In genomic region chr9:58627197-58627596, GRCm38 (mm10) we compare ENCODE assay signal across 23 mouse cellular contexts. TPM values are rescaled to one million over a fixed set of nuclear protein-coding genes. Genes with fewer than 3 reads are reported as not detected.
DNase-seq lines count a peak whose midpoint lies in the region; ATAC-seq and TF ChIP-seq lines count a peak whose summit lies in the region.
"Had no signal": no experiment of that assay in that cellular context is flagged by ENCODE, and none has a peak within 500 bp of the region (broad histone marks: within the 10 kb centered on the region; RNA-seq: fewer than 3 reads in every experiment).

No protein-coding gene starts in this region.

- H3K9ac ChIP-seq in liver, postnatal 0 days (replicated peaks): no peak overlapping the region
- no peak overlapping the region for H3K9ac ChIP-seq in forebrain, embryonic 11.5 days (ENCODE audit: low read length)
- H3K9ac ChIP-seq: heart, embryonic 13.5 days; hindbrain, embryonic 14.5 days; intestine, embryonic 15.5 days; kidney, embryonic 15.5 days; liver, embryonic 13.5 days; neural tube, embryonic 12.5 days had no signal

- no peak overlapping the region for H3K4me2 ChIP-seq in liver, postnatal 0 days (ENCODE audit: low read depth, low read length)
- no peak overlapping the region for H3K4me2 ChIP-seq in forebrain, embryonic 11.5 days (ENCODE audit: low read depth, low read length, severe bottlenecking)
- H3K4me2 ChIP-seq: heart, embryonic 13.5 days; hindbrain, embryonic 14.5 days; intestine, embryonic 15.5 days; kidney, embryonic 15.5 days; liver, embryonic 13.5 days; midbrain, embryonic 11.5 days; neural tube, embryonic 12.5 days had no signal

- WGBS in liver, postnatal 0 days (ENCODE audit: insufficient replicate concordance): 35% methylated on average over 2 of the region's 2 CpGs
- WGBS in forebrain, embryonic 11.5 days: 82% methylated on average over 2 of the region's 2 CpGs

- H3K27ac ChIP-seq in liver, postnatal 0 days (ENCODE audit: low read depth): no peak overlapping the region
- no peak overlapping the region for H3K27ac ChIP-seq in forebrain, embryonic 11.5 days (ENCODE audit: low read depth, low read length)
- H3K27ac ChIP-seq: forebrain, embryonic 10.5 days; heart, embryonic 13.5 days; hindbrain, embryonic 14.5 days; intestine, embryonic 15.5 days; kidney, embryonic 15.5 days; liver, embryonic 13.5 days; neural tube, embryonic 12.5 days had no signal

- TF ChIP-seq CTCF in liver, postnatal 0 days (IDR thresholded peaks at IDR 0.05; ENCODE audit: low read depth): no peak

- H3K4me1 ChIP-seq in liver, postnatal 0 days (ENCODE audit: insufficient read depth): peaks cover 3% of the 10 kb centered on the region
- no peaks in the 10 kb centered on the region for H3K4me1 ChIP-seq in forebrain, embryonic 11.5 days (replicated peaks; ENCODE audit: control insufficient read depth, insufficient read depth, low read length)
- H3K4me1 ChIP-seq: forebrain, embryonic 10.5 days; intestine, embryonic 15.5 days; neural tube, embryonic 12.5 days had no signal

- peaks cover 25% of the 10 kb centered on the region for H3K36me3 ChIP-seq in liver, postnatal 0 days (replicated peaks; ENCODE audit: insufficient read depth, low read length)
- H3K36me3 ChIP-seq in forebrain, embryonic 11.5 days (ENCODE audit: control insufficient read depth, insufficient read depth, low read length): no peaks in the 10 kb centered on the region

- H3K27me3 ChIP-seq in liver, postnatal 0 days (ENCODE audit: insufficient read depth, low read length): no peaks in the 10 kb centered on the region
- H3K27me3 ChIP-seq in forebrain, embryonic 11.5 days (ENCODE audit: control insufficient read depth, insufficient read depth, low read length): no peaks in the 10 kb centered on the region
- H3K27me3 ChIP-seq: heart, embryonic 13.5 days; intestine, embryonic 15.5 days; kidney, embryonic 15.5 days; liver, embryonic 13.5 days; neural tube, embryonic 12.5 days had no signal

- DNase-seq in liver, postnatal 0 days: no peak
- no peak for DNase-seq in liver
- peak; percentile 9 for DNase-seq in CD4-positive, CD25-positive, alpha-beta regulatory T cell, adult 2 months (ENCODE audit: low read depth, low spot score)
- peak; percentile 7 for DNase-seq in skeletal muscle tissue, adult 2 months (ENCODE audit: low read depth, low spot score)
- DNase-seq in forebrain, embryonic 11.5 days (ENCODE audit: low spot score): no peak
- DNase-seq in embryo, embryonic 10.5 days (ENCODE audit: low spot score): no peak
- DNase-seq in adrenal gland, postnatal 14 days: no peak
- DNase-seq: adrenal gland, postnatal 36 days; cerebellum, adult 18-20 months; cerebellum, postnatal 25 days; heart, adult 11 months; layer of hippocampus, postnatal 36 days; left cerebral cortex, postnatal 4 days; liver, embryonic 13.5 days; right cerebral cortex, adult 18-20 months had no signal

- TF ChIP-seq EP300 in liver, postnatal 0 days (IDR thresholded peaks at IDR 0.05; ENCODE audit: low read depth): no peak

- peak; percentile 47 for ATAC-seq in liver, postnatal 0 days
- peak; percentile 39; the same call in 1 of the 2 replicates for ATAC-seq in common myeloid progenitor, adult 5-6 weeks (replicated peaks; ENCODE audit: low read depth, poor library complexity, severe bottlenecking)
- ATAC-seq in forebrain, embryonic 11.5 days (replicated peaks; ENCODE audit: low FRiP score): no peak
- ATAC-seq: intestine, embryonic 15.5 days had no signal

- no peaks in the 10 kb centered on the region for H3K9me3 ChIP-seq in liver, postnatal 0 days (ENCODE audit: low read length)
- H3K9me3 ChIP-seq in forebrain, embryonic 11.5 days (ENCODE audit: control insufficient read depth, low read length): no peaks in the 10 kb centered on the region
- H3K9me3 ChIP-seq: forebrain, embryonic 10.5 days; heart, embryonic 13.5 days; intestine, embryonic 15.5 days; kidney, embryonic 15.5 days; liver, embryonic 13.5 days; neural tube, embryonic 12.5 days had no signal

- H3K4me3 ChIP-seq in liver, postnatal 0 days (ENCODE audit: low read depth, low read length): no peak overlapping the region
- no peak overlapping the region for H3K4me3 ChIP-seq in forebrain, embryonic 11.5 days (ENCODE audit: low read depth, low read length)
- H3K4me3 ChIP-seq: forebrain, embryonic 10.5 days; heart, embryonic 13.5 days; intestine, embryonic 15.5 days; kidney, embryonic 15.5 days; liver, embryonic 13.5 days; neural tube, embryonic 12.5 days had no signal

RNA-seq across cellular contexts. Expression of gene Nptn, which starts 45.2 kb away (rescaled TPM):
- 66.3 and 73.8 TPM in 2 replicates for polyA plus RNA-seq in liver, postnatal 0 days (2015; fragmentation: Nextera tagmentation; extraction: Ambion mirVana)
- 57.7 and 59.4 TPM in 2 replicates for total RNA-seq in common myeloid progenitor, adult 5-6 weeks (2017)
- polyA plus RNA-seq in forebrain, embryonic 11.5 days (2014; fragmentation: Nextera tagmentation; extraction: Ambion mirVana): 58.7 and 60.3 TPM in 2 replicates
- total RNA-seq in adrenal gland, postnatal 14 days (2021): 159 and 169 TPM in 2 replicates

Comparison
In these comparisons a context has a peak if more than half of its experiments do, and no peak if none do; other contexts are left out.
1. DNase-seq: peak in CD4-positive, CD25-positive, alpha-beta regulatory T cell, adult 2 months (single experiment) and skeletal muscle tissue, adult 2 months (single experiment); none in liver, postnatal 0 days (single experiment), liver (single experiment), forebrain, embryonic 11.5 days (single experiment), embryo, embryonic 10.5 days (single experiment) and adrenal gland, postnatal 14 days (single experiment).